Mouse (Mus musculus) urinary bladder, postnatal 14 days (tissue): ENCODE measurements at regions not wholly inside any gene's neighbourhood (a gene's known extent, or its start where the extent isn't known, plus 50 kb on each side); places are given as distances from the start of the nearest gene placed in this dataset.

ENCODE experiments used
- DNase-seq: peaks from one replicate; pipeline ENCODE4 v3.0.0; 2021; ENCODE audit warnings: low spot score

DNA sequence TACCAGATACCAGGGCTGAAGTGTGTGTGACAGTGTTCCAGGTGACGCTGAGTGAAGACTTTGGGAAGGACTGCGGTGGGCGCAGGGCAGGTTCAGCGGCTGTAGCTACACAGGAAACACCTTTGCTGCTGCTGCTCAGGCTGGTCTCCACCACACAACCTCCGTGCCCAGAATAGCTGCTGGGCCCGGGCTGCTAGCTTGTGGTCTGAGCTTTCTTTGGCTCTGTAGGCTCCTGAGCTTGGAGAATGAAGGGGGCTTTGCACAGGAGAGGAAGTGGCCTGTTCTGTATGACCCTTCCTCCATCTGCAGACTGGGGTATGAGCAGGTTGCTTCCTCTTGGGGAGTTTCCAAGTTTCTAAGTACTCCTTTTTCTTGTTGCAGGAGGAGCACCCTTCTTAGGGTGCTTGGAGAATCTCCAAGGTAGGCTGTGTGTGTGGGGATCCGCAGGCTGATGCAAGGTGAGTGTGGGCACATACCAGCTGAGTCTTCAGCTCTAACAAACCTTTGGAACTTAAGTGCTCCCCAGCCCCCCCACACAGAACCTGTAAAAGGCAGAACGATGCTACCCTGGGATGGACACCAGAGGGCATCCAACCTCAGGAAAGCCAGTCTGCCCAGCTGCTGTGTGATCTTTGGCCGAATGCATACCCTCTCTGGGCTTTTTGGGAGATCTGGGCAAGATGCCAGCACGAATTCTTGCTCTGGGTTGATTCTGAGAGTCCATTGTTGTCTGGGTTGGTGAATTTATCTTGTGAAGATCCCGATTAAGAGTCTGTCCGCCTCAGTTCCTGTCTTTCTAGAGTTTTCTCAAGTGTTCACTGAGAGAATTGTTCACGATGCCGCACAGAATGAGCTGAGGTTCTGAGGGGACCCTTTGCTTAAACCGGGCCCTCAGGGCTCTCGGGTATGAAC is 136.6 kb downstream of the Mn1 start:
- DNase-seq: no peak

DNA sequence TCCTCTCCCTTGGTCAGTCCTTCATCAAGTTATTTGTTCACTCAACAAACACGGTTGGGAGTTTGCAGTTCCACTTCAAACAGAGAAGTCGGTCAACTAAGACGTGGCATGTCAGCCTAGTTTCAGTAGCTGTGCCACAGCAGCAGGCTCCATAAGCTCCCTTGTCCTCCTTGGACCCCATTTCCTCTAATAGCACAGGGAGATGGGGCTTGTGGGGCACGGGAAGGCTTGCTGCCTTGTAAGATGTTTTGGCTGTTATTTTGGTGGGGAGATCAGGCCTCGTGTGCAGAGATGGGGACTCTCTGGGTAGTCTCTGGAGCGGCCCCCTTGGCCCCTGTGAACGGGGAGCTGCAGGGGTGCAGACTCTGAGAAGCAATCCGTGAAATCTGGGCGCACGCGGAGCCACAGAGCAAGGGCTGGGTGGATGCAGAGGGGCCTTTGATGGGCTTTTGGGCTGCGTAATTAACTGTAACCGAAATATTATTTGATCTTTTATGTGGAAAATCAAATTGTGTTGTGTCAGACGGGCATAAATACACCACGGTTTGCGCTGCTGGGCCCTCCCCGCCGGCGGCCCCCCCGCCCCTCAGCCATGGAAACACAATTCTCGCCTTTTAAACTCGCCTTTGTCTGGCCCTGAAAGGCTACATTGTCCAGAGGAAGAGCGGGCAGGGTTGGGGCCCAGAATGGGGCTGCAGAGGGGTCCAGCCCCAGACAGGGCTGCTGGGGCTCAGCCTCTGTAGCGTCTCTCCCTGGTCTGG is 137.6 kb downstream of the Mn1 start:
- DNase-seq: no peak

DNA sequence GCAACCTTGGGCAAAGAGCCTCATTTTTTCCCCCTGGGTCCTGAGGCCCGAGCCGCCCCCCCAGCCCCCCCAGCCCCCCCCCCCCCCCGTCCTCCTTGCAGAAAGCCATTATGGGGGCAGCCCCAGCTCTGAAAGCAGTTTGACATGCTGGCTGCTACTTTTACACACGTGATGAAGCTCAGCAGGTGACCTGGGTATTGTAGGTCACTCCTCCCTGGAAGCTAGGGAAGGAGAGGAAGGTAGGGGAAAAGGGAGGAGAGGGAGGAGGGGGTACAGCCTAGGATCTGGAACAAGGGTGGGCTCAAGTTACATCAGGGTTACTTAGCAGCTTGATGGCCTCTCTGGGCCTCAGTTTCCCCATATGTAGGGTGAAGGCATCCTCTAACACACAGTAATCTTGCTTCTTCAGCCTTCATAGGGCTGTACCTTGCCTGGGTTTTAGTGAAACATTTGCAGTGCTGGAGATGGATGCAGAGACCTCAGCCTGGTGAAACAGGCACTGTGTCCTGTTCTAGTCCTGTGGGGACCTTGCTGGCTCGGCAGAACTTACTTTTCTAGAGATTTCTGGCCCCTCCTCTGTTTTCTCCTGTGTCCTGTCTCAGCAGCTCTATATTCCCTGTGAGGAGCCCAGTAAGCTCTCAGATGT is 138.3 kb downstream of the Mn1 start:
- DNase-seq: no peak

DNA sequence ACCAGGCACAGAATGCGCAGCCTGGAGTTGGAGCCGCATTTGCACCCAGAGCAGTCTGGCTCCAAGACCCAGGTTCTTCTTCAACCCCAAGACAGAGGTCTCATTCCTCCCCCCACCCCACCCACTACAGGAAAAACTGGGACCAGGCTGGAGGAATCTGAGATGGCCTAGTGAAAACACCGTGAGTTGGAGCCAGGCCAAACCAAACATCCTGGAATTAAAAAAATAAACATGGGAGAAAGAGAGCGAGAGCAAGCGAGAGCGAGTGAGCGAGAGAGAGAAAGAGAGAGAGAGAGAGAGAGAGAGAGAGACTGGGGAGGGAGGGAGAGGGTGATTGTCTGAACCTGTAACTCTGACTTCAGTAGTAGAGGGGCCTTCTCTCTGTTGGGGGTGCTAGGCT is 138.8 kb downstream of the Mn1 start:
- no peak for DNase-seq

DNA sequence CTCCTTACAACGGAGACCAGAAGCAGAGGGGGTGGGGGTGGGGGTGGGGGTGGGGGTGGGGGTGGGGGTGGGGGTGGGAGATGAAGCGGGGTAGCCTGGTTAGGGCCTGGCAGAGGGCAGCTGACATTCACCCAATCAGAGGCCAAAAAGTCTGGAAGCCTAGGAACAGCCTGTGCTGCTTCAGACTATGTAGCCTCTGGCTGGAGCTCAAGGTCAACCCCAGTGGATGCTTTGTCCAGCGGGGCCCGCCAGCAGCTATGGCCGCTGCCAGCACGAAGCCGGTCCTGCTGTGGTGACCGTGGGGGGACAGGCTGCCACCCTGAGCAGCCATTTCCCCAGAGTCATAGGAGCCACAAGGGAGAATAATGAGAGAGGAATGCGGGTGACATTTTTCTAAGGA is 143.3 kb downstream of the Mn1 start:
- no peak for DNase-seq

- no peak for DNase-seq
Measured at GRCm38 (mm10) chr5:111561301-111561700, 144.1 kb downstream of the Mn1 start.

GRCm38 (mm10) chr5:111570826-111571225 is 153.7 kb downstream of the Mn1 start:
- peak; percentile 50 for DNase-seq

DNA sequence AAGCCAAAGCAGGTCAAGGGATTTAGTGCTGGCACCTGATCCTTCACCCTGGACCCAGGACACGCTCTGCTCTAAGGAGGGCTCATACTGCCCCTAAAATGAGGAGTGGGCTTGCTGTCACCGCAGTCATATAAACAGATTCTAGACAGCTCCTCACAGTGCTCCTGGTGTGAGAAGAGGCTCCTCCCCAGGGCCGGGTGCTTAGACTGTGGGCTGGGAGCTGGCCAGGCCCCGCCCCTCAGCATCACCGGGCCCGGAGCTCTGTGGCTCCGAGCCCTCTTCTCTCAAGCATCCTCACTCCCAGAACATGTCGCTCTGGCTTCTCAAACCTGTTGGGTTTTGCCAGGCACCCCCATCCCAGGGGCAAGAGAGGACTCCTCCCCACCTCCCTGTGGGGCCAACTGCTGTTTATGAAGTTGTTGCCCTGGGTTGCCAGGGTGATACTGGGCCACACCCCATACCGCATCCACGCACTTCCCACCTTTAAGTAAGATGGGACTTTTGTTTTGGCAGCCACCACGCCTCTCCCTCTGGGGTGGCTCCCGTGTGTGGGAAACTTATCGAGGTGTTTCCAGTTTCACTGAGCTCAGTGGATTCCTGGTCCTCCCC is 156.2 kb downstream of the Mn1 start:
- no peak for DNase-seq

DNA sequence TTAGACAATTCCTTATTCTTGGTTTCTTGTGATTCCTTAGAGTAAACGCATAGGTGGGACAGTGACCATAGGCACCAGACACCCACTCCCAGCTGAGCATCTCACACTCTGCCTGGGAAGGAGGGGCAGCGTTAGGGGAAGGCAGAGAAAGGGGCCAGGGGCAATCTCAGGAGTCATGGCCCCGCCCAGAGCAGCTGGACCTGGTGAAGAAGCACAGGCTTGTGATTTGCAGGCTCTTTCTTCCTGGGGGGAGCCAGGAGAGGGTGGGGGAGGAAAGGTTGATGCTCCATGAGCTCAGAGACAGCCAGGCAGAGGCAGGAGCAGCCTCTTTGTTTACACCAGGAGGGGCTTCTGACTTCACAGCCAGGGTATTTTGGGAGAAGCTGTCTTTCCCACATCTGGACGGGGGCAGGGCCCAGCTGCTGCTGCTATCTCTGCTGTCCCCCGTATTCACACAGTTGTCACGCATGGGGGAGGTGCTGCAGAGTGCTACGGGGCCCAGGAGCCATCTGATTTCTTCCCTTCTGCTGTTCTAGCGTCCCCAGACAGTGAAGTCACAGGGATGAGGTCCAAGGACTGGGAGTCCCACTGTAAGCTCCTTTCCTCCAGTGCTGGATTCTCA is 157.2 kb downstream of the Mn1 start:
- no peak for DNase-seq

DNA sequence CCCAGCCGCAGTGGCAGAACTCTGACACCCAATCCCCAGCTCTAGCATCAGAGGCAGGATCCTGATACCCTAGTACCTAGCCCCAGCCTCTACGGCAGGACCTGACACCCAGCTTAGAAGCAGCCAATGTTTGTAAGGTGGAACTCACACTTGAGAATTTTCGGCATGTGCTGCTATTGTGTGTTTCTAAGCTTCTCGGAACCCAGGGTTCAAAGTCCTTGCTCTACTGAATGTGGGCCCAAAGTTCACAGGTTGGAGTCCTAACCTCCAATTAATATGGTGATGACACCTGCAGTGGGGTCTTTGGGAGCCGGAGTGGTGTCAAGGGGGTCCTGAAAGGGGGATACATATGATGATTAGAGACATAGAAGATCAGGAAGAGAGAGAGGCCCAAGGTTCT is 158.2 kb downstream of the Mn1 start:
- no peak for DNase-seq

DNA sequence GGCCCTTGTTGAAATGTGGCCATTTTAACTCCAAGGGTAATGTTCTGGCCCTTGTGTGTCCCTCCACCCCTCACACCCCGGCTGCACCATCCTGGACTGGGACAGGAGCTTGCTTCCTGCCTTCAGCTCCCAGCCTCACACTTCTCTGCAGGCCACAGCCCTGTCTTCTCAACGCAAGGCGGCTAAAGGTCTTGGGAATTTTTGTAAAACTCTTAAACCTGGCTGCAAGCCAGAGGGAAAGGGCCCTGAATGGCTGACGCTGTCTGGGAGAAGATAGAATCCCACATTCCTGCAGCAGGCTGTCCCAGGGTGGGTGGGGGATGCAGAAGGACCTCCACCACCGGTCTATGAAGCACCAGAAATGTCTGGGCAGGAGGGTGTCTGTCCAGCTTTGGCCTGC is 156.3 kb upstream of the Gm26897 start:
- DNase-seq: no peak

DNA sequence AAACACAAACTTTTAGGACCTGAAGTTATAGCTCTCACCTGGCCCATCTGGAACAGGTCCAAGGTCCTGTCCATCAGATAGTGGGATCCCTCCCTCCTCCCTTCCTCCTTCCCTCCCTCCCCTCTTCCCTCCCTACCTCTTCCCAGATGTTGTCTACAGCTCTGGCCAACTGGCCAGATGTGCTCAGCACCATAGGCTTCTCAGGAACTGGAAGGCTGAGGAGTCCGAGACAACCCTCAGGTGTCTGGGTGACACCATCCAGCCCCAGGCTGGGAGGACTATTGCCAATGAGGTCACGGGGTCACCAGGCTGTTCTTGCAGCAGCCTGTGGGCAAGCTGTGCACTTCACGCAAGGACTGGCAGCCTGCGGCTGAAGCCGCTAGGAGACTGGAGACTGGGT is 155.6 kb upstream of the Gm26897 start:
- peak; percentile 29 for DNase-seq

DNA sequence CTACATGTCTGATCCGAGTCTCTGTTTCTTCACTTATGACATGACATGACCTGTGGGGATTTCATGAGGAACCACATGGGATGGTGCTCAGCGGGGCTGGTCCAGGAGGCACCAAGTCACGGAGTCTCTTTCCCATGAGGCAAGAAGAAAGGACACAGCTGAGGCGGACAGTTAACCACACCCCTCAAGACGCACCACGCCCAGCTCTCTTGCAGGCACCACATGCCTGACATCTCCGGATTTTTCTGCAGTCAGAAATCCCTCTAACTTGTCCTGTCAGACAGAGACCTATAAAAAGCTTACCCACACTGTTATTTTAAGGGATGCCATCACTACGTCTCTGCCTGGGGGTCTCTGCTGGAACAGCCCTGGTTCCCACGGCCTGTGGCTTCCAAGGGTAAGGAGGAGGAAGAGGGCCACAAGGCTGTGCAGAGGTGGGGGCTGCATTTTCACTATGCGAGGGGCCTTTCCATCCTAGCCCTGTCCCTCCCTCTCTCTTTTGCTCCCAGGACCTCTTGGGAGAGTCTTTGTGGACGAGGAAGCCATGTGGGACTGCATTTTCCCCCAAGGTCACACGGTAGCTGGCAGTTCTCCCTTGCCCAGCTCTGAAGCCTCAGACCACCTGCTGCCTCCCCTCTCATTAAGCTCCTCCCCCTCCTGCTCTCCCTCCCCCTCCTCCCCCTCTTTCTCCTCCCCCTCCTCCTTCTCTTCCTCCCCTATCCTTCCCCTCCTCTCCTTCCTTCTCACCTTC is 154.6 kb upstream of the Gm26897 start:
- DNase-seq: peak; percentile 57

DNA sequence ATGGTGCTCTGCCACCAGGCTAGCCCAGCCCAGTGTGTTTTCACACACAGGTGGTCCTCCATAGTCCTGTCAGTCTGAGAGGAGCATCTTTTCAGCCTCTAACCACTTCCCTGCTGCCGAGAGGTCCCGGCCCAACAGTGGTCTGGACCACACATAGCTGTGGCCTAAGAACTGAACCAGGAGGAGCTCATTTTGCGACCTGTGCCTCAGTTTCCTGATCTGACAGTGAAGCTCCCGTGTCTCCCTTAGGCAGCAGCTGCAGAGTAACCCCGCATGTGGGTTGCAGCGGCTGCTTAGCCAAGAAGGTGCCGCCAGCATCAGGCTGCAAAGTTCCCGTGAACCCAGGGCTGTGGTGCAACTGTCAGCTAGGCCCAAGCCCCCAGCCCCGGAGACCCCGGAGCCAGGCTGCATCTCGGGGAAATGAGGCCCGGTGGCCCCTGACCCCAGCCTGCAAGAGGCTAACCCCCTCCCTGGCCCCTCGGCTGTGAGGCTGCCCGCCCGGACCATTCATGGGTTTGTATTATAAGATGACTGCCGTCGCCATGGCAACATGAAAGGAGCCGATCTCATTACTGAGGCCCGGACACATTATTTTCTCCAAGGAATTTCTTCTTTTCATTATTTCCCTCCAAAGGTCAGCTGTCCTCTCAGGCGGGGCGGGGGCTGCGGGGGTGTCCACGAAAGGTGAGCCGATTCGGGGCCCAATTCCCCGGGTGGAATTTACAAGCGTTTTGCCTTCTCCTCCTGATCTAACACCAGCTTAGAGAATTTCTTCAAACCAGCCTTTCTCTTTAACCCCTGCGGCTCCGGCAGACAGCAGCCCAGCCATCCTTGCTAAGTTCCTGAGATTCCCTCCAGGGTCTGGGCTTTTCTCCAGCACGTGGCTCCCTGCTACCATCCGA is 152.6 kb upstream of the Gm26897 start:
- DNase-seq: peak; percentile 38

- DNase-seq: no peak
Measured at GRCm38 (mm10) chr5:111582004-111582403, 151.7 kb upstream of the Gm26897 start.

DNA sequence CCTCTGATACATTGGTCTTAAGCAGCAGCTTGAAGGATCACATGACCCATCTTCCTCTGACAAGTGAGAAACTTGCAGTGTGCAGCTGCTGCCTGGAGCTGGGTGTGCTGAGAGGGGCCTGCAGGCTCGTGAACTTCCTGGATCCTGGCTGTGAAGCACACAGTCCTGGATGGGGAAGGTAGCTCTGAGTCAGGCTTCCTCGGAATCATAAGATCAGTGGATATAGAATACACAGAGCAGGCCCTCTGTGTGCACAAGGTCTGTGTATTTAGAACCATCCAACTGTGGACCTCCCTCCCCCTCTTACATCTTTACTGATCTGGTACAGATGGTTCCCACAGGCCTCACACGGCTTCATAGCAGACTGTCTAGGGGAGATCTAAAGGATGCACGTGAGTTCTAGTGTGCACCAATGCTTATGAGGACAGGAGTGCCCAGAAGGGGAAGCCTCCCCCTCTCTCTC is 143.1 kb upstream of the Gm26897 start:
- DNase-seq: no peak

- DNase-seq: no peak
Measured at GRCm38 (mm10) chr5:111592807-111593206, 140.9 kb upstream of the Gm26897 start.

GRCm38 (mm10) chr5:111594111-111594510 is 139.6 kb upstream of the Gm26897 start:
- DNase-seq: no peak

GRCm38 (mm10) chr5:111595438-111595837 is 138.3 kb upstream of the Gm26897 start:
- DNase-seq: no peak

DNA sequence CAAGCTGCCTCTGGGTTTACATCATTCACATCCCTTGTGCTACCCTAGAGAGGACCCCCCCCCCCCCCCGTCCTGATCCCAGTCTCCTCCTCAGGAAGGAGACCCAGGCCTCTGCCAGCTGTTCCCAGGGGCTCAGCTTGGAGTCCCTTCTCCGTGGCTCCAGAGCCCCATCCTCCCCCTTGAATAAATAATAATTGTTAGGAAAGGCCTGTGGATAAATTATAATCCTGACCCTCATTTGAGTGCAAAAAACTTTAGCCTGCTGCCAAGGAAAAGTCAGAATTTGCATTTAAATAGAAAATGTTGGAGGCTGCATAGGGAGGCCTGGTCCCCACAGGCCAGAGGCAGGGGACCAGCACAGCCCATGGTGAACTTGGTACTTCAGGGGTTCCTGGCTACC is 136.0 kb upstream of the Gm26897 start:
- no peak for DNase-seq
